In genomic region chr3:52940832-52941468, GRCm38 (mm10) we compare ENCODE assay signal across 8 mouse cellular contexts.
A peak's percentile ranks its signal among the peaks of the same experiment; 100 is the strongest.
DNase-seq lines count a peak whose midpoint lies in the region; TF ChIP-seq lines count a peak whose summit lies in the region.

No protein-coding gene starts in this region.

- no peaks in the 10 kb centered on the region for H3K36me3 ChIP-seq in heart, embryonic 10.5 days

- no peak overlapping the region for H3K4me3 ChIP-seq in heart, embryonic 10.5 days
- H3K4me3 ChIP-seq in lung, adult 2 months (replicated peaks; ENCODE audit: extremely low read depth, low read depth, low read length), result no peak overlapping the region

- no peak for TF ChIP-seq CTCF in lung, adult 2 months (IDR thresholded peaks at IDR 0.05; ENCODE audit: insufficient read depth, low read length)

- intact Hi-C loops in heart, postnatal 25 days (cut with DNase I), result no loop called here

- H3K9me3 ChIP-seq in heart, embryonic 10.5 days, result no peaks in the 10 kb centered on the region

- H3K27ac ChIP-seq in heart, embryonic 10.5 days, result peak overlapping the region; percentile 72; the same call in 1 of the 2 replicates

- TF ChIP-seq POLR2A in lung, adult 2 months (IDR thresholded peaks at IDR 0.05; ENCODE audit: borderline replicate concordance, extremely low read depth, low read depth, low read length), result no peak

- H3K27me3 ChIP-seq in heart, embryonic 10.5 days (ENCODE audit: insufficient read depth, poor library complexity, severe bottlenecking), result no peaks in the 10 kb centered on the region

- 36% methylated on average over 10 of the region's 10 CpGs for WGBS in heart, embryonic 10.5 days
- 16% methylated on average over 10 of the region's 10 CpGs for WGBS in lung, adult 2 months

- DNase-seq in heart, adult 11 months, result peak; percentile 95
- DNase-seq in heart, postnatal 25 days (ENCODE audit: low spot score), result no peak
- peak; percentile 20 for DNase-seq in 3T3-L1 (ENCODE audit: low read depth, low spot score)
- DNase-seq in cerebellum, adult 9-11 months, result peak; percentile 72
- DNase-seq in heart, embryonic 10.5 days (ENCODE audit: low spot score), result peak; percentile 80
- DNase-seq in lung, adult 2 months, result peak; percentile 25
- DNase-seq in frontal cortex, postnatal 25 days (ENCODE audit: low spot score in 2 of 2), result no peak
- no peak for DNase-seq in thymus, postnatal 36 days

- peaks cover 26% of the 10 kb centered on the region; the same call in 1 of the 2 replicates for H3K4me1 ChIP-seq in heart, embryonic 10.5 days
- H3K4me1 ChIP-seq in lung, adult 2 months (ENCODE audit: control insufficient read depth, insufficient read depth, low read length), result peaks cover 7% of the 10 kb centered on the region; the same call in 1 of the 2 replicates

Comparison
In these comparisons a context has a peak if more than half of its experiments do, and no peak if none do; other contexts are left out.
1. DNase-seq: peak in heart, adult 11 months (single experiment), 3T3-L1 (single experiment), cerebellum, adult 9-11 months (single experiment), heart, embryonic 10.5 days (single experiment) and lung, adult 2 months (single experiment); none in heart, postnatal 25 days (single experiment), frontal cortex, postnatal 25 days (0 of 2) and thymus, postnatal 36 days (0 of 2).